Mouse (Mus musculus) adrenal gland, postnatal 14 days (tissue): Measurements from ENCODE around the gene Tff2. TPM values are rescaled to one million over a fixed set of nuclear protein-coding genes. Genes with fewer than 3 reads are reported as not detected.

Experiments used
- DNase-seq: peaks from one replicate; pipeline ENCODE4 v3.0.0; 2021; ENCODE audit warnings: mixed read lengths
- total RNA-seq: library from RNA; stranded (reverse); gene quantifications from 2 replicates; pipeline ENCODE4 v1.2.3, GENCODE M21; 2021

The Tff2 gene
- total RNA-seq, 1 experiment from 2014 or later, result not detected

GRCm38 (mm10) chr17:31136291-31136690 is 7.8 kb downstream of the Tff2 start:
- no peak for DNase-seq

- DNase-seq, result no peak
Observed at GRCm38 (mm10) chr17:31134913-31135312, 9.2 kb downstream of the Tff2 start.

GRCm38 (mm10) chr17:31133776-31134175 is 10.3 kb downstream of the Tff2 start:
- no peak for DNase-seq

- DNase-seq, result no peak
Observed at GRCm38 (mm10) chr17:31131269-31131821, 12.7 kb downstream of the Tff2 start.

- no peak for DNase-seq
Observed at GRCm38 (mm10) chr17:31129452-31129851, 14.6 kb downstream of the Tff2 start, which contains the start of gene Tff3. TSS of gene Tff3 (minus strand) at chr17:31129646.

- no peak for DNase-seq
Observed at GRCm38 (mm10) chr17:31128708-31129318, 15.3 kb downstream of the Tff2 start.

GRCm38 (mm10) chr17:31125548-31126266 is 18.4 kb downstream of the Tff2 start:
- no peak for DNase-seq

GRCm38 (mm10) chr17:31121975-31122374 is 22.1 kb downstream of the Tff2 start:
- peak; percentile 63 for DNase-seq

GRCm38 (mm10) chr17:31119429-31119828 is 24.7 kb downstream of the Tff2 start:
- DNase-seq, result peak; percentile 88

GRCm38 (mm10) chr17:31117946-31118345 is 26.1 kb downstream of the Tff2 start:
- no peak for DNase-seq

GRCm38 (mm10) chr17:31116063-31116462 is 28.0 kb downstream of the Tff2 start:
- no peak for DNase-seq

GRCm38 (mm10) chr17:31113191-31113856 is 30.8 kb downstream of the Tff2 start:
- no peak for DNase-seq

- DNase-seq, result no peak
Observed at GRCm38 (mm10) chr17:31108388-31108787, 35.7 kb downstream of the Tff2 start.

- DNase-seq, result peak; percentile 52
Observed at GRCm38 (mm10) chr17:31103823-31104222, 40.3 kb downstream of the Tff2 start.

GRCm38 (mm10) chr17:31103007-31103570 is 41.0 kb downstream of the Tff2 start:
- peak; percentile 64 for DNase-seq

- no peak for DNase-seq
Observed at GRCm38 (mm10) chr17:31098788-31099187, 45.3 kb downstream of the Tff2 start.

- no peak for DNase-seq
Observed at GRCm38 (mm10) chr17:31096893-31097292, 47.2 kb downstream of the Tff2 start.

GRCm38 (mm10) chr17:31095570-31095969 is 48.5 kb downstream of the Tff2 start:
- DNase-seq, result no peak

- no peak for DNase-seq
Observed at GRCm38 (mm10) chr17:31094781-31095180, 49.3 kb downstream of the Tff2 start.
